Mouse (Mus musculus) intestine, embryonic 16.5 days (tissue): ENCODE data around the gene Tpr. TPM values are rescaled to one million over a fixed set of nuclear protein-coding genes. Genes with fewer than 3 reads are reported as not detected.

ENCODE experiments used
- ATAC-seq: fragments of 200-750 bp; cut with Nextera tagmentation; 2 replicates; pipeline ENCODE4 v1.8.0; 2017; ENCODE audit warnings: moderate TSS enrichment, moderate library complexity
- H3K27ac ChIP-seq: fragments of 300-500 bp; sonication (generic); 2 replicates; pipeline ENCODE4 v1.5.1; 2014; ENCODE audit warnings: mild to moderate bottlenecking, low read length
- H3K27me3 ChIP-seq: fragments of 300-500 bp; sonication (generic); replicated peaks from 2 replicates; pipeline ENCODE4 v1.6.1; 2014; ENCODE audit warnings: low read length, control low read depth, mixed read lengths; ENCODE audit not compliant: control insufficient read depth, insufficient read depth
- H3K36me3 ChIP-seq: fragments of 300-500 bp; sonication (generic); 2 replicates; pipeline ENCODE4 v1.6.1; 2014; ENCODE audit warnings: low read length, control low read depth; ENCODE audit not compliant: control insufficient read depth, insufficient read depth
- H3K4me1 ChIP-seq: fragments of 300-500 bp; sonication (generic); 2 replicates; pipeline ENCODE4 v1.6.1; 2014; ENCODE audit warnings: low read length, control low read depth, mixed read lengths; ENCODE audit not compliant: control insufficient read depth, insufficient read depth
- H3K4me2 ChIP-seq: fragments of 300-500 bp; sonication (generic); 2 replicates; pipeline ENCODE4 v1.6.1; 2014; ENCODE audit warnings: low read depth, low read length, control low read depth
- H3K4me3 ChIP-seq: fragments of 300-500 bp; sonication (generic); 2 replicates; pipeline ENCODE4 v1.5.1; 2014; ENCODE audit warnings: mild to moderate bottlenecking, low read length
- H3K9ac ChIP-seq: fragments of 300-500 bp; sonication (generic); 2 replicates; pipeline ENCODE4 v1.6.1; 2014; ENCODE audit warnings: low read depth, low read length
- H3K9me3 ChIP-seq: fragments of 300-500 bp; sonication (generic); 2 replicates; pipeline ENCODE4 v1.6.1; 2016; ENCODE audit warnings: low read length, control low read depth; ENCODE audit not compliant: control insufficient read depth
- WGBS: fragments of 180-500 bp; shearing (Covaris S2); extraction: QIAGEN DNeasy Blood & Tissue Kit; methylation state at CpG from one replicate; pipeline ENCODE4 v1.1.7; 2014; 5-methylcytosine and 5-hydroxymethylcytosine counted together
- polyA plus RNA-seq: library from polyadenylated mRNA; unstranded; fragments of >200 nt; fragmentation: Nextera tagmentation; extraction: Ambion mirVana; gene quantifications from 2 replicates; pipeline ENCODE4 v1.2.1, GENCODE M21; 2015

Tpr gene
- polyA plus RNA-seq, result 106 and 120 TPM in 2 replicates

GRCm38 (mm10) chr1:150392638-150393487, at the start of gene Tpr, which contains the start of gene Odr4:
Tpr (plus strand) TSS chr1:150392838.
Odr4 (minus strand) TSS chr1:150393080.
- under 1% methylated on average over 76 of the region's 76 CpGs for WGBS
- Histone ChIP-seq H3K4me2 (peak within 1 kb of the TSS; percentile 65), H3K4me3 (peak within 1 kb of the TSS; percentile 86), H3K36me3 (no peaks in the 10 kb centered on the region), H3K27ac (peak within 1 kb of the TSS; percentile 95), H3K27me3 (no peaks in the 10 kb centered on the region), H3K4me1 (0 out of 2 replicates have a peak, but pooled peaks cover 4% of the 10 kb centered on the region), H3K9ac (peak within 1 kb of the TSS; percentile 90), H3K9me3 (no peaks in the 10 kb centered on the region)
- peak; percentile 99 for ATAC-seq

- Histone ChIP-seq H3K4me3 (no peak overlapping the region), H3K4me1 (no peaks in the 10 kb centered on the region), H3K4me2 (no peak overlapping the region), H3K27me3 (no peaks in the 10 kb centered on the region), H3K9ac (no peak overlapping the region), H3K36me3 (peaks cover 6% of the 10 kb centered on the region; the same call in 1 of the 2 replicates), H3K27ac (no peak overlapping the region), H3K9me3 (no peaks in the 10 kb centered on the region)
- ATAC-seq, result no peak
- 74% methylated on average over 1 of the region's 1 CpGs for WGBS
Measured at GRCm38 (mm10) chr1:150360864-150361263, 31.8 kb upstream of the Tpr start.

GRCm38 (mm10) chr1:150372895-150373294, 19.7 kb upstream of the Tpr start:
- no peak overlapping the region for H3K4me2 ChIP-seq
- no peaks in the 10 kb centered on the region; the same call in 1 of the 2 replicates for H3K36me3 ChIP-seq
- 77% methylated on average over 3 of the region's 3 CpGs for WGBS
- no peaks in the 10 kb centered on the region for H3K4me1 ChIP-seq
- H3K4me3 ChIP-seq, result no peak overlapping the region
- no peaks in the 10 kb centered on the region for H3K27me3 ChIP-seq
- ATAC-seq, result no peak
- no peak overlapping the region for H3K27ac ChIP-seq
- H3K9me3 ChIP-seq, result no peaks in the 10 kb centered on the region
- no peak overlapping the region for H3K9ac ChIP-seq

- Histone ChIP-seq H3K4me2 (no peak overlapping the region), H3K4me3 (no peak overlapping the region), H3K27me3 (no peaks in the 10 kb centered on the region), H3K27ac (no peak overlapping the region), H3K9ac (no peak overlapping the region), H3K4me1 (no peaks in the 10 kb centered on the region), H3K9me3 (no peaks in the 10 kb centered on the region), H3K36me3 (no peaks in the 10 kb centered on the region; the same call in 1 of the 2 replicates)
- WGBS, result 88% methylated on average over 2 of the region's 2 CpGs
- ATAC-seq, result no peak
Measured at GRCm38 (mm10) chr1:150374247-150374646, 18.4 kb upstream of the Tpr start.

GRCm38 (mm10) chr1:150384138-150384537, 8.5 kb upstream of the Tpr start:
- Histone ChIP-seq H3K4me3 (no peak overlapping the region), H3K9ac (no peak overlapping the region), H3K4me1 (no peaks in the 10 kb centered on the region), H3K27me3 (no peaks in the 10 kb centered on the region), H3K4me2 (no peak overlapping the region), H3K36me3 (no peaks in the 10 kb centered on the region), H3K9me3 (no peaks in the 10 kb centered on the region), H3K27ac (no peak overlapping the region)
- 96% methylated on average over 4 of the region's 4 CpGs for WGBS
- ATAC-seq, result no peak

GRCm38 (mm10) chr1:150387572-150387971, 5.1 kb upstream of the Tpr start:
- Histone ChIP-seq H3K9me3 (no peaks in the 10 kb centered on the region), H3K27me3 (no peaks in the 10 kb centered on the region), H3K4me3 (no peak overlapping the region), H3K4me1 (0 out of 2 replicates have a peak, but pooled peaks cover 4% of the 10 kb centered on the region), H3K4me2 (no peak overlapping the region), H3K36me3 (no peaks in the 10 kb centered on the region), H3K27ac (no peak overlapping the region), H3K9ac (no peak overlapping the region)
- ATAC-seq, result no peak
- 94% methylated on average over 9 of the region's 9 CpGs for WGBS

- no peak overlapping the region for H3K27ac ChIP-seq
- H3K36me3 ChIP-seq, result no peaks in the 10 kb centered on the region
- H3K4me1 ChIP-seq, result 0 out of 2 replicates have a peak, but pooled peaks cover 4% of the 10 kb centered on the region
- no peaks in the 10 kb centered on the region for H3K9me3 ChIP-seq
- H3K27me3 ChIP-seq, result no peaks in the 10 kb centered on the region
- WGBS, result 89% methylated on average over 6 of the region's 6 CpGs
- no peak overlapping the region for H3K4me3 ChIP-seq
- no peak overlapping the region for H3K9ac ChIP-seq
- no peak overlapping the region for H3K4me2 ChIP-seq
- no peak for ATAC-seq
Measured at GRCm38 (mm10) chr1:150389390-150390129, 3.1 kb upstream of the Tpr start.

GRCm38 (mm10) chr1:150391931-150392637, 554 bp upstream of the Tpr start:
- H3K4me3 ChIP-seq, result peak overlapping the region; percentile 86
- WGBS, result 19% methylated on average over 11 of the region's 11 CpGs
- no peaks in the 10 kb centered on the region for H3K9me3 ChIP-seq

GRCm38 (mm10) chr1:150393488-150393852, 832 bp downstream of the Tpr start:
- peak; percentile 49; the same call in 1 of the 2 replicates for ATAC-seq
- H3K9ac ChIP-seq, result peak overlapping the region; percentile 90
- WGBS, result under 1% methylated on average over 27 of the region's 27 CpGs
- H3K27me3 ChIP-seq, result no peaks in the 10 kb centered on the region
- H3K36me3 ChIP-seq, result no peaks in the 10 kb centered on the region
- peak overlapping the region; percentile 86 for H3K4me3 ChIP-seq
- peak overlapping the region; percentile 65 for H3K4me2 ChIP-seq
- H3K27ac ChIP-seq, result peak overlapping the region; percentile 95
- 0 out of 2 replicates have a peak, but pooled peaks cover 4% of the 10 kb centered on the region for H3K4me1 ChIP-seq
- no peaks in the 10 kb centered on the region for H3K9me3 ChIP-seq

More at GRCm38 (mm10) chr1:150391931-150392637, 554 bp upstream of the Tpr start:
- peak; percentile 25 for ATAC-seq
- Histone ChIP-seq H3K36me3 (no peaks in the 10 kb centered on the region), H3K27ac (peak overlapping the region; percentile 65; the same call in 1 of the 2 replicates), H3K4me2 (peak overlapping the region; percentile 62), H3K9ac (peak overlapping the region; percentile 80), H3K4me1 (0 out of 2 replicates have a peak, but pooled peaks cover 4% of the 10 kb centered on the region), H3K27me3 (no peaks in the 10 kb centered on the region)
